Mouse (Mus musculus) gastrocnemius, postnatal 4 days (tissue): Measurements from ENCODE around the gene Tm4sf20. TPM values are rescaled to one million over a fixed set of nuclear protein-coding genes. Genes with fewer than 3 reads are reported as not detected.

Experiments
- DNase-seq, 2 experiments: peaks; one replicate each; pipeline ENCODE4 v3.0.0; 2021 to 2022; ENCODE audit warnings: low spot score in 2 of 2, mixed read lengths in 2 of 2
- total RNA-seq, 2 experiments: library from RNA; stranded (reverse); gene quantifications; 2 replicates each; pipeline ENCODE4 v1.2.3; 2021

Gene Tm4sf20
- total RNA-seq, 2 experiments from 2014 or later = not detected

- DNase-seq = no peak
Measured at GRCm38 (mm10) chr1:82717816-82718512, 50.3 kb downstream of the Tm4sf20 start.

Other genes with a start within 250 kb of the Tm4sf20 start
- 1 to 10 TPM in 1 of 2 experiments, under 1 TPM in 1; 0.62 to 1.0 TPM for gene Col4a4, start 181.6 kb downstream of the Tm4sf20 start, total RNA-seq
- under 1 TPM; 0.21 to 0.52 TPM for gene Col4a3, start 181.5 kb downstream of the Tm4sf20 start, total RNA-seq
- gene Mff, start 43.6 kb downstream of the Tm4sf20 start, total RNA-seq = 100 to 1,000 TPM; 146 to 158 TPM
- gene Gm47791, start 2.8 kb upstream of the Tm4sf20 start, total RNA-seq = not detected
- gene Agfg1, start 71.0 kb upstream of the Tm4sf20 start, total RNA-seq = 10 to 100 TPM; 37.1 to 41.4 TPM
- not detected for gene A030005L19Rik, start 144.9 kb upstream of the Tm4sf20 start, total RNA-seq
- not detected for gene A030014E15Rik, start 156.5 kb upstream of the Tm4sf20 start, total RNA-seq
- gene Gm6217, start 162.9 kb upstream of the Tm4sf20 start, total RNA-seq = not detected
- not detected for gene A030003K21Rik, start 174.9 kb upstream of the Tm4sf20 start, total RNA-seq
- not detected for gene Gm7544, start 187.6 kb upstream of the Tm4sf20 start, total RNA-seq
- not detected for gene Gm47955, start 191.8 kb upstream of the Tm4sf20 start, total RNA-seq
- gene Gm47959, start 232.1 kb upstream of the Tm4sf20 start, total RNA-seq = not detected